Mouse (Mus musculus) testis, adult 2 months (tissue): Measurements from ENCODE around the gene Gm42906.

ENCODE experiments used
- CTCF ChIP-seq: fragments of 200-500 bp; IDR thresholded peaks from 2 replicates; pipeline ENCODE4 v1.5.1; 2012; ENCODE audit warnings: low read depth, mild to moderate bottlenecking, inconsistent platforms, low read length, moderate library complexity; ENCODE audit not compliant: control insufficient read depth, insufficient read depth, insufficient replicate concordance
- POLR2A ChIP-seq: fragments of 200-500 bp; IDR thresholded peaks from 2 replicates; pipeline ENCODE4 v1.6.1; 2012; ENCODE audit warnings: low read depth, mild to moderate bottlenecking, inconsistent platforms, low read length, moderate library complexity; ENCODE audit not compliant: control insufficient read depth

DNA sequence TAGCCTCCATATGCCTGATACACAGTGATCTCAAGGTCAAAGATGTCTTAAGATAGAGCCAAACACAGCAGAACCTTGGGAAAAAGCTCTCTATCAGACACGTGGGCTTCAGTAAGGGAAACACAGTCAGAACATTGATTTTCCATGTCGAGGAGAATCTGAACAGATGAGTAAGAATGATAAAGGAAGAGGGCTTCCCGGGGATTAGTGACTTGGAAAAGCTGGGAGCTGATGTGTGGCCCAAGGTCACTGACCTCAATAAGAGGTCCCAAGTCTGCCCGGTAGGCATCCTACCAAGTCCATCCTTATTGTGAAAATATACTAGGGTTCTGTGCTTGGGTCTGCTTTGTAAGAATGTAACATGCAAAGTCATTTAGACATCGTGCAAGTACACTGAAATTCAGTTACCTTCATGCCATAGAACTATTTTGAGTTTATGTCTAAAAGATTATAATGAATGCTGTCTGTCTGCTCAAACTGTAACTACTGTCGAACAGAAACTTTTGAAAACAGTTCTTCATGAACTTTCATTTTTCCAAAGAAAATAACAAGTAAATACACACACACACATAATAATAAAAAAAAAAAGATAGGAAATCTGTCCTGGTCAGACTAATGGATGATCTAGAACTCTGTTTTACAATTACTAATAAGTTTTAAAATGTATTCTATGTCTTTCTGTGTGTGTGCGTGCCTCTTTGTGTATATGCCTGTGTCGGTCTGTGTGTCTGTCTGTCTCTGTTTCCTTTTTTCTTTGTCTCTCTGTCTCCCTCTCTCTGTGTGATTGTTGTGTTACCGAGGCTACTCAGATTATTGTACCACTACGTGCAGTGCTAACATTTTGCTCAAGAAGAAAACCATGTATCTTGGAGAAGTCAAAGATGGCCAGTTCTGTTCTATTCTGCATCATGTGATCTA is 322.6 kb downstream of the Gm42906 start:
- no peak for TF ChIP-seq CTCF
- TF ChIP-seq POLR2A = no peak
